Mouse (Mus musculus) heart, embryonic 15.5 days (tissue): ENCODE measurements around the gene Grhl1. TPM values are rescaled to one million over a fixed set of nuclear protein-coding genes. Genes with fewer than 3 reads are reported as not detected.

ENCODE experiments used
- polyA plus RNA-seq: library from polyadenylated mRNA; unstranded; fragments of >200 nt; fragmentation: Nextera tagmentation; extraction: Ambion mirVana; gene quantifications from 2 replicates; pipeline ENCODE4 v1.2.1, GENCODE M21; 2015

Grhl1 gene
- polyA plus RNA-seq, 1 experiment from 2014 or later: 1.3 TPM

Other genes with a start within 250 kb of the Grhl1 start
- 21.0 and 22.6 TPM in 2 replicates for gene Taf1b, start 73.9 kb upstream of the Grhl1 start, polyA plus RNA-seq
- 17.7 and 18.4 TPM in 2 replicates for gene Klf11, start 79.0 kb downstream of the Grhl1 start, polyA plus RNA-seq
- 1.4 TPM in 2 replicates for gene Cys1, start 109.5 kb downstream of the Grhl1 start, polyA plus RNA-seq
- gene Rrm2, start 136.0 kb downstream of the Grhl1 start, polyA plus RNA-seq: 208 and 223 TPM in 2 replicates